Mouse (Mus musculus): ENCODE data around the gene Cyth2.

GRCm38 (mm10) chr7:45797661-45798510 lies 16.5 kb downstream of the Cyth2 start:
- TF ChIP-seq CTCF (IDR thresholded peaks at IDR 0.05; ENCODE audit: borderline replicate concordance, insufficient read depth, low read depth, low read length) (no peak), POLR2A (IDR thresholded peaks at IDR 0.05; ENCODE audit: borderline replicate concordance, insufficient read depth, low read length) (no peak)

All from cerebellum, adult 2 months (tissue).